Mouse (Mus musculus) 3134 (cell line): ENCODE data around the gene Olfr986.

ENCODE experiments used
- DNase-seq: peaks from one replicate; pipeline ENCODE4 v3.0.0-alpha.2; 2011; ENCODE audit warnings: low spot score; ENCODE audit not compliant: insufficient read length; ENCODE audit errors: extremely low read depth

Gene Olfr986

GRCm38 (mm10) chr9:40234233-40235072 lies 53.7 kb downstream of the Olfr986 start:
- DNase-seq = no peak

- no peak for DNase-seq
These were observed 54.5 kb downstream of the Olfr986 start for GRCm38 (mm10) chr9:40235220-40235619.
